Mouse (Mus musculus) lung, postnatal 14 days (tissue): ENCODE results near the gene Tmem40.
A peak's percentile ranks its signal among the peaks of the same experiment; 100 is the strongest.

Source experiments
- DNase-seq: peaks from one replicate; pipeline ENCODE4 v3.0.0; 2021

The Tmem40 gene

DNA sequence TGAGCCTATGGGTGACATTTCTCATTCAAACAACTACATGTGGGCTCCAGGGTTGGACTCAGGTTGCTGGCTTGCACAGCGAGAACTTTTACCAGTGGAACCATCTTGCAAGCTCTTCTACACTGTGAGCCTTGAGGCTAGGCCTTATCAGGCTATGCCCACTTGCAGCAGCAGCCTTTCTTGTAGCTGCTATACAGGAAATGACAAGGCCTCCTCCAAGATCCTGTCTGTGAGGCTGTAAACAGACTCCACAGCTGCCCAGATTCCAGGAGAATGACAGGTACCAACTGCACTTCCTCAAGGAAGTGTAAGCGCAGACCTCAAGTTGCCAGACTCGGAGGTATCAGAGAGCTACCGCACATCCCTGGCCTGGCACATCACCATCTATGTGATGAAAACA lies 6.0 kb upstream of the Tmem40 start:
- DNase-seq = no peak

DNA sequence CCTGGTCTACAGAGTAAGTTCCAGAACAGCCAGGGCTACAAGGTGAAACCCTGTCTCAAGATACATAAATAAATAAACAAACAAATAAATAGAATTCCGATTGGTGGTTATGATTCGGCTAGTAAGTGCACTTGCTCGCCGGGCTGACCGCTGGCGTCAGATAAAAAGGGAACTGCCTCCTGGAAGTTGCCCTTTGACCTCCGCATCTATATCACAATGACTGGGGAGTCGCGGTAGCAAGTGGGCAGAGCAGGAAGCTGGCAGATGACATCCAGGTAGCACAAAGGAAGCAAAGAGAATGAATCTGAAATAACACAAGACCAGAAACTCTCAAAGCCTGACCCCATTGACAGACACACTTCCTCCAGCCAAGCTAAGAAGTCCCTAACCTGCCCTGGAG lies 5.1 kb upstream of the Tmem40 start:
- no peak for DNase-seq

DNA sequence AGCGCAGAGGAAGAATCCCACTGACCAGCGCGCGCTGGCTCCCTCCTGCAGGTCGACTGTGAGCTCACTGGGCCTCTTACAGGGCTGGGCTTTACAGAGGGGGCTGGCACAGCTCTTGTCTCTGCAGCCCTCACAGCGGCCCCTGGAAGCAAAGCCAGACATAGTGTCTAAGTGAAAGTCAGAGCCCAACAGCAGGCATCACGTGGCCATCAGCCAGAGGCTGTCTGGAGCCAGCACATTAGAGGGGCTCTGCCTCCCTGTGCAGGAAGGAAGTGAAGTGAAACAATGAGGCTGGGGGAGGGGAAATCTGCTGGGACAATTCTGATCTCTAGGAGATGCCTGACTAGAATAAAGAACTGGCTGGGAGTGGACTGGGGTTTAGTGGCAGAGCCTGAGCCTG lies 2.0 kb upstream of the Tmem40 start:
- peak; percentile 78 for DNase-seq

DNA sequence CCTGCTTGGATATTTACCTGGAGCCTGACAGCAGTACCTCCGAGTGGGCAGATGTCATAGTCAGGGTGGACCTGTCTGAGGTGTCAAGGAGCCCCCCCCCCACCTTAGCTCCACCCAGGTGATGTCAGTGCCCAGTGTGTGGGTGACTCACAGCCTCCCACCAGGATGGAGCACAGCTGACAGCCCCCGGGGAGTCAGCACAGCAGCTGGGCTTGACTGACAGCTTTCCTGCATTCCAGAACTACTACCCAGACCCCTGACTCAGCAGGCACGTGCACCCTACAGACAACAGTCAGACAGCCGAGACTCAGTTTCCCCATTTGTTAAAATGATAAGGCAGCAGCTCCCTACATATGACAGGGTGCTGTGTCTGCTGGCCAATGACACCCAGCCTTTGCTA lies 1.2 kb downstream of the Tmem40 start:
- DNase-seq = no peak

DNA sequence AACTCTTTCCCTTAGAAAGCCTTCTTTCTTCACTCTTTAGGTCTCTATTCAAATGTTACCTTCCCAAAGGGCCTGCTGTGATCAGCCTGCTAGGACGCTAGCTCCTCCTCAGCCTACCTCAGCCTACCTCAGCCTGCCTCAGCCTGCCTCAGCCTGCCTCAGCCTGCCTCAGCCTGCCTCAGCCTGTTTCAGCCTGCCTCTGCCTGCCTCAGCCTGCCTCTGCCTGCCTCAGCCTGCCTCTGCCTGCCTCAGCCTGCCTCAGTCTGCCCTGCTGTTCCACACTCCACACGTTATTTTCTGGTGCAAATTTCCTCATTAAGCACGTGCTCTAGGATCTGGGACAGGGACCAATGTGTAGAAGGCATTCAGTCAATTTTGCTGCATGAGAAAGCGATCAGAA lies 2.1 kb downstream of the Tmem40 start:
- no peak for DNase-seq

DNA sequence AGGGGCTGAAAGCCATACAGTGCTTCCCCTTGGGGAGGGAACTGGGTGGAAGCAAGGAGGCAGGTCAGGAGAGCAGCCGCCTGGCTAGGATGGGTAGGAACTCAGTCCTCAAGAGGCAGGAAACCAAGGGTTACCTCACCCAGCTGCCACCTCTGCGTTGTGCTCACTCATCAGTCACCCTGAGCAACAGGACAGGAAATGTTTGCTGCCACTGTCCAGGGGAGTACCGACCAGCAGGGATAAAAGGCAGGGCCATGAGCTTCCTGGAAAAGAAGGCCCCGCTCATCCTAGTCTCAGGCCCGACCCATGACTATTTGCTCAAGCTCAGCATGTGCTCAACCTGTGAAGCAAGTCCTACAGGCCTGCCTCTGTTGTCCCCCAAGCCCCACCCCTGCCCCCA lies 2.7 kb downstream of the Tmem40 start:
- DNase-seq = no peak

DNA sequence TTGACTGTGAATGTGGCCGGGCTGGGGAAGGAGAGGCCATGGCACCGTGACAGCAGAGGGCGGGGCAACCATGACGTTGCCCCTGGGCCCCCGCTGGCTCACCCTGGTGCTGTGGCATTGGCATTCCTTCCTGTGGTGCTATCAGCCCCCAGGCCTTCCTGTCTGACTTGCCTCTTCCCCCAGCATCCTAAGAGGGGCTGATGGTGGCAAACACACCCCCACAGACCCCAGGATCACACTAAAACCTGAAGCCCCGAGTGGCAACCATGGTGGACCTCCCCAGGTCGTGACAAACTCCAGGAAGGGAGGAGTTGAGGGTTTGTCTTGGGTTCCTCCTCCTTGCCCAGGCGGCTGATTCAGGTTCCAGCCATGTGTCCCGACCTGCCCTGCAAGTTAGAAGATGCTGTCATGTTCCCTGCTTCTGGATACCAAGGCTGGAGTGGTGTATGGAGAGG lies 3.2 kb downstream of the Tmem40 start:
- DNase-seq = no peak

DNA sequence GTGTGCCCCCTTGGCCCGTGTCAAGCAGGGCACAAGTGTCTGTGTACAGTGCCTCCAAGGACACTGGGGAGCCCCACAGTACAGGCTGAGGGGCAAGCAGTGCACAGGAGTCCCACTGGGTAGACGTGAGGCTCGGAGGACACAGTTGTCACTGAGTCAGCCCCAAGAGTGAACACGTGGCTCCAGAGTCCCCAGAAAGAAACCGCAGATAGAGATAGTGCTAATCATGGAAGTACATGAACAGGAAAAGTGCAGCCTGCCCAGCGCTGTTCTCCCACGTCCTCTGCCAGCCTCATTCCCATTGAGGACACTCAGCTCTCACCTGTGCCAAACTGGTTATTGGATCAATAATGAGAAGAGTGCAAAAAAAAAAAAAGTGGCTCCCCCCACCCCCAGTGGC lies 6.7 kb downstream of the Tmem40 start:
- no peak for DNase-seq

DNA sequence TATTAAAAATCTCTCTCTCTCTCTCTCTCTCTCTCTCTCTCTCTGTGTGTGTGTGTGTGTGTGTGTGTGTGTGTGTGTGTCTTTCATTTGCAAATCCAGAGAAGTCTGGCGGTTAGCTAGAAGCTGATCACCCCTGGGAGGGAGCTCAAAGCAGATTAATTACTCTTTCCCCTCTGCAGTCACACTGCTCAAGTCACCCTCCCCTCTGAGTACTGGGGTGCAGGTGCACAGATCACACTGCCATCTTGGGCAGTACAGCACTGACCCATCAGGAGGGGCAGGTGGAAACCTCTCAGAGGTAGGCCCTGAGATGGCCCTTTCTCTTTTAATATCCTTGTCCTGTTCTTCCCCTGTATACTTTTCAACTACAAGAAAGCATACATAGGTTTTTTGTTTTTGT lies 15.9 kb downstream of the Tmem40 start:
- DNase-seq = no peak

DNA sequence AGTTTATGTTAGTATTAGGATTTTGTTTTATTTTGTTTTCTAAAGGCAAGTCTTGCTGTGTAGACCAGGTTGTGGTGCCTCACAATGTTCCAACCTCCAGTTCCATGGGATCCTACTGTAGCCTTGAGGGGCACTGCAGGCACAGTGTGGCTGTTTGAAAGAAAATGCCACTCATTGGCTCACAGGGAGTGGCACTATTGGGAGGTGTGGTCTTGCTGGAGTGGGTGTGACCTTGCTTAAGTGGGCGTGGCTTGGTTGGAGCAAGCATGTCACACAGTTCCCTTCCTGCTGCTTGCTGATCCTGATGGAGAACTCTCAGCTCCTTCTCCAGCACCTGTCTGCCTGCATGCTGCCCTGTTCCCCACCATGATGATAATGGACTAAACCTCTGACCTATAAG lies 18.6 kb downstream of the Tmem40 start:
- no peak for DNase-seq

DNA sequence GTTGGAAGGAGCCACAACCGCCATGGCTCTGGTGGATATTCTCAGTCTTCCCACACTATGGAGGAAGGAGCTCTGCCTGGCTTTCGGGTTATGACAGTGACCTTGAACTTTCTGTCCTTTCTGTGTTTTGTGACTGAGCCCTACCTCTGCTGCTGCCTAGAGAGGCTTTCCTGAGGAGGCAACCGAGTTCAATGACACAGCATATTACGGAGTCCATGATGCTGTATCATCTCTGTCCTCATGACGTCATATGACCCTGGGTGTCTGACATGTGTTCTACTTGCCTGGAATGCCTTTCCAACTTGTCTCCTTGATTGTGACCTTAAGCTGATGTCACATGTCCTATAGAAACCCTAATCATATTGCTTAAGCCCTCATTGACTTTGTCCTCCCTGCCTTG lies 23.2 kb downstream of the Tmem40 start:
- DNase-seq = no peak

DNA sequence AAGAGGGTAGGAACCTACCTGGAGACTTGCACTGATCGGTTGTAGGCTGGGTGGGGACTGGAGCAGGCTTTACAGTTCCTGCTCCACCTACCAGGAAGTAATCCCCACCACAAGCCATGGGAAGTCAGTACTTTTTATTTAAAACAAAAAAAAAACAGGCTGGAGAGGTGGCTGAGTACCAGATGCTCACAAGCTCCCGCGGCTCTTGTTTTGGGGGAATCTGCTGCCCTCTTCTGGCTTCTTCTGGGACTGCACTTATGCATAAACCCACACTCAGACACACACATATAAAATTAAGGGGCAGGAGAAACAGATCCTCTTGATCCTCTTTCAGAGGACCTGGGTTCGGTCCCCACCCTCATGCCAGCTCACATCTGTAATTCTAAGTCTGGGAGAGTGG lies 27.3 kb downstream of the Tmem40 start:
- peak; percentile 39 for DNase-seq

DNA sequence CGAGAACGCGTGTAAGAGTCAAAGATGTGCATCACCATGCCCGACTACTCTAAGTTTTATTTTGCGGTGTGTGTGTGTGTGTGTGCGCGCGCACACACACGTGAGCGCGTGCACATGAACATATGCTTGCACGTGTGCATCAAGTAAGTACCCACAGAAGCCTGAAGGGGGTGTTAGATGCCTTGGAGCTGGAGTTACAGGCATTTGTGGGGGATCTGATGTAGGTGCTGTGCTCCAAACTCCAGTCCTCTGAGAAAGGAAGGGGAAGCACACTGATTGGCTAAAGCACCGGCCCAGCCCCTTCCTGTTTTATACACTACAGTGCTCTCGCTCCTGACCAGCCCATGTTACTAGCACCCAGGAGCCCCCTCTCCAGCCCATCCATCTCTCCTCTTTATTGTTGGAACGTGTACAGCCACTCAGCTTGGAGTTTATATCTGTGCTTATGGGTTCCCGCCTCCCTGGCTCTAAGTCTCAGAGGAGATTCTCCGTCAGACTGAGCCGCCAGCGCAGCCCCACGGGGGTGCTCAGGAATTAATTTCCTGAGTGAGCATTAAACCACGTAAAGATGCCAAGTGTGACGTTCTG lies 29.8 kb downstream of the Tmem40 start:
- no peak for DNase-seq

DNA sequence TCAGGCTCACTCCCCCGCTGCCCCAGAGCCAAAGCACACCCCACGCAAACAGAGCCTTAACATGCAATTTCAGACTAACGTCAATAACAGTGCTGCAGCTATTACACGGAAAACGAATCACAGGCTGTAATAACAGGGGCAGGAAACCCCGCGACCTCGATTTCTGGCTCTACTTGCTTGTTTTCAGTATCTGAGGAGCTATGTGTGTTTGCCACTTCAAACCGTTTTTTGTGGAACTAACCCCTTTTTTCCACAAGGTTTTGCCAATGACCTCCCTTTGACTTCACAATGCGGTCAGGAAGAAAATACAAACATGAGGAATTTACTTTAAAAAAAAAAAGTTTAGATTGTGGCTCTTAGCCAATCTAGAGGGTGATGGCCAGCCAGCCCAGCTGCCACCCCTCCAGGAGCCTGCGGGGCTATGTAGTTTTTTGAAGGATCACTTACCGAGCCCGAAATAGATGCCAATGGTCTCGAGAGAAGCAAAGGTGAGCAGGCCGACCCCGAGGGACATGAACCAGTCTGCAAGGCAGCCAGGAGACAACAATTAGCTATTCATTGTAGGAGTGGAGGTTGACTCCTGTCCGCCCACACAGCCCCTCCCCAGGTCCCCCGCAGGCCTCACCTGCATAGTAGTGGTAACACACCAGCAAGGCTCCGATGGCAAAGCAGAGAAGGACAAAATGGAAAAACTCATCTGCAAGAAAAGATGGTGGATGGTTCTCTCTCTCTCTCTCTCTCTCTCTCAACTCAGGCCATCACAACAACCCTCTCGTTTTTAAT lies 31.5 kb downstream of the Tmem40 start:
- no peak for DNase-seq

DNA sequence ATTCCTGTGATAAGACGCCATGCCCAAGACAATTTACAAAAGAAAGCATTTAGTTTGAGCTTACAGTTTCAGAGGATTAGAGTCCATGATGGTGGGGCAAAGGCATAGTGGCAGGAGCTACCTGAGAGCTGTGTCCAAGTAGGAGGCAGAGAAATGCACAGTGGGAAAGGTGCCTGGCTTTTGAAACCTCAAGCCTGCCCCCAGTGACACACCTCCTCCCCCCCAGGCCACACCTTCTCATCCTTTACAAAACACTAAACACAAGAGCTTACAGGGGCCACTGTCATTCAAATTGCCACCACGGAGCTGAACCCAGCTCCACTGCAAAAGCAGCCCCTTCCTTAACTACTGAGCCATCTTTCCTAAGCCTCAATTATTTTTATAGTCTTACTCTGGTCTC lies 34.6 kb downstream of the Tmem40 start:
- no peak for DNase-seq

DNA sequence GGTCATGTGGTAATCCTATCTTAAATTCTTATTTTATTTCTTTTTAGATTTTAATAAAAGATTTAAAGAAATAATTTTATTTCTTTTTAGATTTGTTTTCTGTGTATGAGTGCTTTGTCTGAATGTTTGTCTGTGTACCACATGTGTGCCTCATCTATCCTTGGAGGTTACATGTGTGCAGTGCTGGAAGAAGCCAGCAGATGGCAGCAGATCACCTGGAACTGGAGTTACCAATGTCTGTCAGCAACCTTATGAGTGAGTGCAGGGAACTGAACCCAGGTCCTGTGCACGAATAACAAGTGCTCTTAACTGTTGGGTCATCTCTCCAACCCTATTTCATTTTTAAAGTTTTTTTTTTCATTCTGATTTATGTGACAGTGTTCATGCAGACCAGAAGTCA lies 35.1 kb downstream of the Tmem40 start:
- peak; percentile 67 for DNase-seq

DNA sequence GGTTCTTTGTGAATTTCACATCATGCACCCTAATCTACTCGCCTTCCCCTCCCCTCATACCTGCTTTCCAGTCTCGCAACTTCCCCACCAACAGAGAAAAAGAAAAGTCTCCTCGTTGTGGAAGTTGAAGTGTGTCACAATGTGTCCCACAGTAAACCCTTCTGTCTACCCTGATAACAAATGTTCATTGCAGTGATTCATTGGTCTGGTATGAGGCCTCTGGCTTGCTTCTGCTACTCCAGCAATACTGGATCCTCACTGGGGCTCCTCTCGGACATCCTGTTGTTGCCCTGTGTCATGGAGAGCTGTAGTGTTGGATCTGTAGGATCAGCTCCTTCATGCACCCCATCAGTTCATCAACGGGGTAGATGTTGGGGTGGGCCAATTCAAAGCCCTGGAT lies 40.0 kb downstream of the Tmem40 start:
- DNase-seq = no peak

DNA sequence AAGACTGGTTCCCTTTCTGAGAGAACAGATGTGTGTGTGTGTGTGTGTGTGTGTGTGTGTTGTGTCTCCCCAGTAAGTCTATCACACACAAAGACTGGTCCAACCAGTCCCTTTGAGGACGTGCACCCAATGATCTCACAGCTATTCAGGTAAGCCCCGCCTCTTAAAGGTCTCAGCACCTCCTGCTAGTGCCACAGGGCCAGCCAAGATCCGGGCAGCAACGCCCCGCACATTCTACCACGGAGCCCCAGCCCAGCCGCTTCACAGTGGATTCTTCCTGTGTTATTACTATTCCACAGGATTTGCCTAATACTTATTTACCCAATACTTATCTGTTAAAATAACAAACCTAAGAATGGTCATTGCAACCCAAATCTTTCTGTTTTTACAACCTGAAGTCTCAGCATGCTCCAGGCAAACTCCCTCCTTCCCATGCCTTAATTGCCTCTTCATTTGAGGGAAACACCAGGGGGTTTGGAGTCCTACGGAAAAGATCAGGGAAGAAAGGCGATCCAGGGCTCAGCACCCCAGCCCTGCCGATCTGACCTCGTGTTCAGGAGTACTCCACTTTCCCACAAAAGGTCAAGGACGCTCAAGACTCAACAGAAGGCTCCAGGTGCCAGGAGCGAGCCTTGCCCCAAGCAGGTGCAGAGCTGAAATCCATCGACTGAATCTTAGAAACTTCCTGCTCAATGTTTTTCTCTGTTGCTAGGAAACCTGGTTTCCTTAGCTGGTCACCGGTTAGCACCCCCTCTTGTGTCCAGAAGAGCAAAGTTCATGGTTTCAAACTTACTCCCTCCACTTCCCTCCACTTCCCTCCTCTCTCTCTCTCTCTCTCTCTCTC lies 44.3 kb downstream of the Tmem40 start:
- peak; percentile 69 for DNase-seq

DNA sequence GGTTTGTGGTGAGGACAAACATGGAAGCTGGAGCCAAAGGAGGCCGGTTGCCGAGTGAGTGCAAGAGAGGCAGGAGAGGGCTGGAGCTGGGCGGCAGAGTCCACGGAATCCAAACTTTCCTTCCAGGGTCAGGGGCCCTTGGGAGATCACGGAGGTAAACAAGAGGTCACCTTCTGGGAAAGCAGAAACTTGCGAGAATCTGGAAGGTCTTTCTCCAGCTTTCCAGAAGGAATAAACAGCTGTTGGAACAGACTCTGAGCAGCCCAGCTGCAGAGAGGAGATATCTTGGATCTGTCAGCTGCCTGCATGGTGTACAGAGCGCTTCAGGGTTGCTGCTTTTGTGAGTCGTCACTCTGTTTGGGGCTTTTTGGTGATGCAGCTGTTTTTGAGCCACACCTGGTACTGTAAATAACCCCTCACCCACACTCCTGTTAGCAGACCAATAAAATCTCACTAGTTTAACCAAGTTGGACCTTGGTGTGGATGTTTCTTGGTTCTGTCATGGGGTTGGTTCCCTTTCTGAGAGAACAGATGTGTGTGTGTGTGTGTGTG lies 45.0 kb downstream of the Tmem40 start:
- DNase-seq = peak; percentile 19

DNA sequence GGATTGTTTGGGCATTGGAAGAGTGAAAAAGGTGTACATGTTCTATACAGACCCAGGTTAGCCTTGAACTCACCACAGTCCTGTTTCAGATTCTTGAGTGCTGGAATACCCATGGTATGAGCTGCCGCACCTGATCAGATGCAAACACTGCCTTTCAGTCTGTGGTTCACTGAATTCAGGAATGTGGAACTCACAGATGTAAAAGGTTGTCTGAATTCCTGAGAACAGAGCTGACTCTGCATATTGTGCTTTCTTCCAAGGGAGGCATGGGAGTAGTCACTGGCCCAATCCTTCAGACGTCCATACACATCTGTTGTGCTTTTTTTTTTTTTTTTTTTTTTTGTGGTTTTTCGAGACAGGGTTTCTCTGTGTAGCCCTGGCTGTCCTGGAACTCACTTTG lies 50.9 kb downstream of the Tmem40 start:
- no peak for DNase-seq

DNA sequence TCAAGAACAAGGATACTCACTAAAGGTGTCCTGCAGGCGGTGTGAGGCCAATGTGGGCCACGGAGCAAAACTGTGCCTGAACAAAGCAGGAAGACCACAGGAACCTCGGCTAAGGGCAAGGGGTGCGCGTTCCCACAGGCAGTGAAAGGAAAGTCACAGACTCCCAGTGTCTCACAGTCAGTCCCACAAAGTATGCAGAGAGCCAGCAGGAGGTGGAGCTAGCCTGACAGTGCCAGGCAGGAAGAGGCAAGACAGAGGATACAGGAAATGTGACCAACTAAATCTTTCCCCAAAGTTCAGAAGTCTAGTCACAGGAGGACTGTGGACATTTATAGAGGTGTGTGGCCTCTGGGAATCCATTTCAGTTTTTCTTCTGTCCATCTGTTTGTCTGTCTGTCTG lies 59.3 kb downstream of the Tmem40 start:
- DNase-seq = no peak

DNA sequence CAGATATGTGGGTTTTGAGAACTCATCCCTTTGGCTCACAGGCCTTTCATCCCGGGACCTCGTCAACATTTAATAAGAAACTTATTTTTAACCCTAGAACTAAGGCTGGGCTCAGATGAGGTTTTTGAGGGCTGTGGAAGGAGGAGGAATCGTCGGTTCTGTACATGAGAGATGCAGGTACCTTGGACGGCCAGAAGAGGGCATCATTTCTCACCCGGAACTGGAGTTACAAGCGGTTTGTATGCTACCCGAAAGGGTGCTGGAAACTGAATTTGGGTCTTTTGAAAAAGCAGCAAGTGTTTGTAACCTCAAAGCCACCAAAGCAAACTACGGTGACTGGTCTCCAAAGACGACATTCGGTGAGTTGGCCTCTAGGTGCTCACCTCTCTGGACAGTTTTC lies 60.9 kb downstream of the Tmem40 start:
- DNase-seq = no peak

DNA sequence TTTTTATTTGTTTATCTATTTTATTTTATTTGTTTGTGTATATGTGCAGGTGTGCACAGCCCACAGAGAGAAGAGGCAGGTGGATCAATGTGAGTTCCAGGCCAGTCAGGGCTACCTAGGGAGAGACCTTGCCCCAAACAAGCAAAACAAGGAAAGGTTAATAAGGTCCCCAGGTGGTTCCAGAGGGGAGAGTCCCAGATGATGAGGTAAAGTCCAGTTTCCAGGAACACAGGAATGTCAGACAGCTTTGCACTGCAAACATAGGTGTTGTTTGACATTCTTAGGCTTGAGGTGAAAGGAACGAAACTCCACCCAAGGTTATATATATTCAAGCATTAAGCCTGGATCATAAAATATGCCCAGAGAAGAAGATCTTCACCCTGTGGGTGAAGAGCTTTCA lies 61.4 kb downstream of the Tmem40 start:
- no peak for DNase-seq

DNA sequence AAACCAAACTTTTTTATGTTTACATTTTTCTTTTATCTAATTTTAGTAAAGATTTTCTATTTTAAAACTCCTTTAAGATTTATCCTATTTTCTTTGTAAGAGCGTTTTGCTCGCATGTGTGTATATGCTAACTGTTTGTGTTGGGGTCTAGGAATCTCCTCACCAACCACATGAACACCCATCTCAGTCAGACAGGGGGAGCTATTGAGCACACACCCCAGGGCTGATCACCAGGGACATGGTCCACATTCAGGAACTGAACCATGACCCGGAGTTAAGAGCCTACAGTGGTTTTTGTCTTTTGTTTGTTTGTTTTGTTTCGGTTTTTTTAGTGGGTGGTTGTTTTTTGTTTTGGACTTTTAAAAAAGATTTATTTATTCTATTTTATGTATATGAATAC lies 63.5 kb downstream of the Tmem40 start:
- no peak for DNase-seq
